Mouse (Mus musculus) liver, postnatal 0 days (tissue): Measurements from ENCODE around the gene Avpr1b.
"Not testable (repeated sequence)": the region's sequence is repeated elsewhere in the genome, so short reads cannot be mapped to it uniquely, and the experiment has no call there.

Experiments used
- CTCF ChIP-seq: sonication (generic); IDR thresholded peaks from 2 replicates; pipeline ENCODE4 v1.5.1; 2016; ENCODE audit warnings: antibody characterized with exemption, low read depth
- EP300 ChIP-seq: IDR thresholded peaks from 2 replicates; pipeline ENCODE4 v1.6.1; 2016; ENCODE audit warnings: antibody characterized with exemption, low read depth, mild to moderate bottlenecking

GRCm38 (mm10) chr1:131566056-131566455 lies 33.0 kb upstream of the Avpr1b start:
- TF ChIP-seq CTCF: peak; percentile 57
- TF ChIP-seq EP300: not testable (repeated sequence)
